Mouse (Mus musculus) midbrain, embryonic 13.5 days (tissue): ENCODE data around the gene Tktl1. TPM values are rescaled to one million over a fixed set of nuclear protein-coding genes. Genes with fewer than 3 reads are reported as not detected.
"Not testable (repeated sequence)": the region's sequence is repeated elsewhere in the genome, so short reads cannot be mapped to it uniquely, and the experiment has no call there.

Experiments used
- ATAC-seq: fragments of 200-750 bp; cut with Nextera tagmentation; 2 replicates; pipeline ENCODE4 v1.8.0; 2017; ENCODE audit warnings: mild to moderate bottlenecking, moderate TSS enrichment, moderate library complexity
- H3K27ac ChIP-seq: fragments of 300-500 bp; sonication (generic); 2 replicates; pipeline ENCODE4 v1.5.1; 2015; ENCODE audit warnings: inconsistent platforms, mild to moderate bottlenecking, moderate library complexity
- H3K27me3 ChIP-seq: fragments of 300-500 bp; sonication (generic); 2 replicates; pipeline ENCODE4 v1.6.1; 2015; ENCODE audit warnings: mild to moderate bottlenecking, inconsistent platforms
- H3K36me3 ChIP-seq: fragments of 300-500 bp; sonication (generic); 2 replicates; pipeline ENCODE4 v1.6.1; 2015; ENCODE audit warnings: mild to moderate bottlenecking, inconsistent platforms
- H3K4me1 ChIP-seq: fragments of 300-500 bp; sonication (generic); replicated peaks from 2 replicates; pipeline ENCODE4 v1.6.1; 2015; ENCODE audit warnings: inconsistent platforms
- H3K4me2 ChIP-seq: fragments of 300-500 bp; sonication (generic); replicated peaks from 2 replicates; pipeline ENCODE4 v1.6.1; 2015; ENCODE audit warnings: moderate library complexity, mild to moderate bottlenecking, inconsistent platforms
- H3K4me3 ChIP-seq: fragments of 300-500 bp; sonication (generic); replicated peaks from 2 replicates; pipeline ENCODE4 v1.5.1; 2015; ENCODE audit warnings: mild to moderate bottlenecking, inconsistent platforms
- H3K9ac ChIP-seq: fragments of 300-500 bp; sonication (generic); replicated peaks from 2 replicates; pipeline ENCODE4 v1.6.1; 2015; ENCODE audit warnings: mild to moderate bottlenecking, inconsistent platforms
- H3K9me3 ChIP-seq: fragments of 300-500 bp; sonication (generic); 2 replicates; pipeline ENCODE4 v1.6.1; 2016; ENCODE audit warnings: mild to moderate bottlenecking, inconsistent platforms
- WGBS: fragments of 180-500 bp; shearing (Covaris S2); methylation state at CpG from one replicate; pipeline ENCODE4 v1.1.7; 2015; 5-methylcytosine and 5-hydroxymethylcytosine counted together
- polyA plus RNA-seq: library from polyadenylated mRNA; unstranded; fragments of >200 nt; fragmentation: Nextera tagmentation; extraction: Ambion mirVana; gene quantifications from 2 replicates; pipeline ENCODE4 v1.2.1, GENCODE M21; 2015

Gene Tktl1
- polyA plus RNA-seq = 0.08 and 0.13 TPM in 2 replicates

DNA sequence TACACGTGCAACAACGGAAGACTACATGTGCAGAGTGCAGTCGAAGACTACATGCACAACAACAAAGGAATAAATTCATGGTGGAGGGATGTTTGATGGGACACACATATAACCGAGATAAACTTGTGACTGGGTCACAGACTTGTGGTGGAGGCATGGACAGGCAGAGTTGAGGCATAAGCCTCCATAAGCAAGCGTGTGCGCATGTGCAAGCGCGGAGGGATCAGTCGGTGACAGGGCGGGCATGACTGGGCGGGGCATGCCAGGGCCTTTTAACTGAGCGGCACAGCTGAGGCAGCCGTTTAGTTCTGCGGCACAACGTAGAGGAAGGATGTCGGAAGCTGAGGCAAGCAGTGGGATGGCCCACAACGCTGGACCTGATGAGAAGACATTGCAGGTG is at the start of gene Tktl1:
Gene Tktl1 (plus strand): TSS at position 301 of the 400 bp plus-strand sequence.
- H3K4me2 ChIP-seq = no peak within 1 kb of the TSS
- no peak within 1 kb of the TSS for H3K27ac ChIP-seq
- no peak for ATAC-seq
- H3K27me3 ChIP-seq = no peaks in the 10 kb centered on the region
- WGBS = 86% methylated on average over 17 of the region's 17 CpGs
- H3K4me1 ChIP-seq = no peaks in the 10 kb centered on the region
- H3K9me3 ChIP-seq = no peaks in the 10 kb centered on the region
- H3K9ac ChIP-seq = no peak within 1 kb of the TSS
- no peaks in the 10 kb centered on the region for H3K36me3 ChIP-seq
- H3K4me3 ChIP-seq = no peak within 1 kb of the TSS

DNA sequence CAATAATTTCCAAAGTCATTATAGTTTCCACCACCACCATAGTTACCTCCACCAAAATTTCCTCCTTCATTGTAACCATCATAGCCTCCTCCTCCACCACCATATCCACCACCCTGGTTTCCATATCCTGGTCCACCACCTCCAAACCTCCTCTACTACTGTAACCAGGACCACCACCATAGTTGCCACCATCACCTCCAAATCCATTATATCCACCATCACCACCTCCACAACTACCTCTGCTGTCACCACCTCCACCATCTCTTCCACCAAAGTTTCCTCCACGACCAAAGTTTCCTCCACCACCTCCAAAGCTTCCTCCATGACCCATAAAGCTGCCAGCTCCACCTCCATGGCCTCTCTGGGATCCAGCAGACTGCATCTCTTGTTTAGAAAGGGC is 41.8 kb upstream of the Tktl1 start, which contains the start of gene Mecp2:
Gene Mecp2 (minus strand): TSS at position 101 of the 400 bp plus-strand sequence.
- not testable (repeated sequence) for H3K36me3 ChIP-seq, H3K4me2 ChIP-seq, ATAC-seq, H3K27me3 ChIP-seq, H3K27ac ChIP-seq, H3K4me3 ChIP-seq, H3K9me3 ChIP-seq, H3K9ac ChIP-seq, H3K4me1 ChIP-seq
- WGBS = 35% methylated on average over 1 of the region's 1 CpGs

DNA sequence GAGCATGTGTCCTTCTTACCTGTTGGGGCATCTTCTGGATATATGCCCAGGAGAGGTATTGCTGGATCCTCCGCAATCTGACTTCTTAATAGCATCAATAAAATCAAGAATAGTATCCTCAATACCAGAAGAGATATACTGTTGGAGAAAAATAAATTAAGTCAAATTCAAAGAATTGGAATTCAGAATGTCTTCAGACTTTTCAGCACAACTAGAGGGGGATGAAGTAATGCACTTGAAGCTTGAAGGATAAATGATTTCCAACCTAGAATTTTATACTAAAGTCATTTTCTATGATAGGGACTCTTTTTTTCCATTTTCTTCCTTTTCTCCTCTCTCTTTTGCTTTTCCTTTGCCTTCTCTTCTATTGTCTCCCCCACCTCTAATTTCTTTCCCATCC is 9.3 kb upstream of the Tktl1 start, which contains the start of gene Tex28:
Gene Tex28 (minus strand): TSS at position 101 of the 400 bp plus-strand sequence.
- H3K4me3 ChIP-seq = no peak within 1 kb of the TSS
- WGBS = 89% methylated on average over 1 of the region's 1 CpGs
- no peaks in the 10 kb centered on the region for H3K27me3 ChIP-seq
- H3K36me3 ChIP-seq = no peaks in the 10 kb centered on the region
- H3K9me3 ChIP-seq = no peaks in the 10 kb centered on the region
- no peak within 1 kb of the TSS for H3K9ac ChIP-seq
- no peak for ATAC-seq
- H3K4me2 ChIP-seq = no peak within 1 kb of the TSS
- no peaks in the 10 kb centered on the region for H3K4me1 ChIP-seq
- no peak within 1 kb of the TSS for H3K27ac ChIP-seq

DNA sequence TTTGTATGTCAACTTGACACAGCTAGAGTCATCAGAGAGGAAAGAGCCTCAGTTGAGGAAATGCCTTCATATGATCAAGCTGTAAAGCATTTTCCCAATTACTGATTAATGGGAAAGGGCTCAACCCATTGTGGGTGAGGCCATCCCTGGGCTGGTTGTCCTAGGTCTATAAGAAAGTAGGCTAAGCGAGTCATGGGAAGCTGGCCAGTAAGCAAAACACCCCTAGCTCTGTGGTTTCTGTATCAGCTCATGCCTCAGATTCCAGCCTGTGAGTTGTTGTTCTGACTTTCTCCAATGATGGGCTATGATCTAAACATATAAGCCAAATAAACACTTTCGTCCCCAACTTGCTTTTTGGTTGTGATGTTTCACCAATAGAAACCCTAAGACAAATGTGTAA is 26.5 kb downstream of the Tktl1 start:
- no peaks in the 10 kb centered on the region for H3K36me3 ChIP-seq
- no peak overlapping the region for H3K9ac ChIP-seq
- no peaks in the 10 kb centered on the region for H3K9me3 ChIP-seq
- no peak overlapping the region for H3K4me2 ChIP-seq
- no peak overlapping the region for H3K27ac ChIP-seq
- H3K4me1 ChIP-seq = no peaks in the 10 kb centered on the region
- WGBS = 93% methylated on average over 2 of the region's 2 CpGs
- no peak for ATAC-seq
- no peaks in the 10 kb centered on the region for H3K27me3 ChIP-seq
- H3K4me3 ChIP-seq = no peak overlapping the region

DNA sequence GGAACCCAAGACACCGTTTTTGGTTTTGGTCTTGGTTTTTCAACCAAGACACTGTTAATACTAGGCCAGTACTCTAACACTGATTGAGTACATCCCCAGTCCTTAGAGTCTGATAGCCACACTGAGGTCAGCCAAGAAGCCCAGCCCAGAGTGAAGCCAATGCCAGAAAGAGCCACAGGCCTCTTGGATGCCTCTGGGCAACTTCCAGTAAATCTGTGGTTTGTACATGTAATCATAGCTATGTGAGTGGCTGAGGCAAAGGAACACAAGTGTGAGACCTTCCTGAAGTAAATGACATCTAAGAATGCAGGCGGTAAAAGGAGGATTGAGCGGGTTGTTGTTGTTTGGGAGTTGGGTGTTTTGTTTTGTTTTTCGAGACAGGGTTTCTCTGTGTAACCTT is 41.4 kb downstream of the Tktl1 start:
- no peak for ATAC-seq
- no peaks in the 10 kb centered on the region for H3K9me3 ChIP-seq
- no peak overlapping the region for H3K27ac ChIP-seq
- peaks cover 12% of the 10 kb centered on the region for H3K36me3 ChIP-seq
- no peak overlapping the region for H3K4me2 ChIP-seq
- H3K4me3 ChIP-seq = no peak overlapping the region
- no peak overlapping the region for H3K9ac ChIP-seq
- no peaks in the 10 kb centered on the region for H3K27me3 ChIP-seq
- H3K4me1 ChIP-seq = no peaks in the 10 kb centered on the region
- 89% methylated on average over 4 of the region's 4 CpGs for WGBS

DNA sequence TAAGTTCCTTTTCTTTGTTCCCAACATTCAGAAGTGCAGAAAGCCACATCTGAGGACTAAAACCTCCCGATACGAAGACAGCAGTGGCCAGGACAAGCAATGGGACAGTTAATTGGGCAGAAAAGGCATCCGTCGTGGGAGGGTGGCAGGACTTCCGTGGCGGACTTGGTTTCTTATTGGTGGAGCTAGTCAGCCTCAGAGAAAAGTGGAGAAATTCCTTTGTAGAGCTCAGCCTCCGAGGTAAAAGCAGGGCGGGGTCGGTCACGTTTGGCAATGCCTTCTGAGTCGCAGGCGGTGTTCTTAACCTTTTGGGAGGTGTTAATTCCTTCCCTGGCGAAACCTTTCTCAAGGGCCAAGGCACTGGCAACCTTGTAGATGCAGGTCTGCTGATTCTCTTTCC is 42.4 kb downstream of the Tktl1 start:
- no peak overlapping the region for H3K27ac ChIP-seq
- H3K27me3 ChIP-seq = no peaks in the 10 kb centered on the region
- H3K9ac ChIP-seq = no peak overlapping the region
- H3K9me3 ChIP-seq = no peaks in the 10 kb centered on the region
- no peak overlapping the region for H3K4me3 ChIP-seq
- H3K4me1 ChIP-seq = no peaks in the 10 kb centered on the region
- WGBS = 66% methylated on average over 13 of the region's 13 CpGs
- peaks cover 20% of the 10 kb centered on the region for H3K36me3 ChIP-seq
- H3K4me2 ChIP-seq = no peak overlapping the region
- no peak for ATAC-seq

DNA sequence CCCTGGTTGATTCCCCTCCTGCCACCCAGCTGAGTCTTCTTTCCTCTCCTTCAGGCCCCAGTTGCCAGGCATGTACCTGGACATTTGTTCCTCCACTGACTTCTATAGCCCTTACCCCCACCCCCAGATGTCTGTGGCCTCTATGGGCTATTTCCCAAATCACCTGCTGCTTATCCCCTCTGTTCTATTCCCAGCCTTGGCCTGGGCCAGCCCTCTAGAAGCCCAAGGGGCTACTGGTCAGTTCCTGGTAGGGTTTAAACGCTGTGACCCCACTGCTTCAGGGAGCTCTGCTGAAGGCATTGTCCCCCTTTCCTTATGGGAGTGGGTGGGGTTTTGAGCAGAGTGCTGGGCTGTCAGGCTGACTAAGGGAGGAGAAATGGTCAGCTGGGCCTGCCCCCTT is 43.0 kb downstream of the Tktl1 start:
- peaks cover 26% of the 10 kb centered on the region for H3K36me3 ChIP-seq
- not testable (repeated sequence) for H3K9ac ChIP-seq, H3K27ac ChIP-seq, H3K9me3 ChIP-seq, H3K4me3 ChIP-seq, H3K4me1 ChIP-seq, H3K27me3 ChIP-seq, H3K4me2 ChIP-seq
- ATAC-seq = peak; percentile 53; the same call in 1 of the 2 replicates
- 65% methylated on average over 1 of the region's 1 CpGs for WGBS

DNA sequence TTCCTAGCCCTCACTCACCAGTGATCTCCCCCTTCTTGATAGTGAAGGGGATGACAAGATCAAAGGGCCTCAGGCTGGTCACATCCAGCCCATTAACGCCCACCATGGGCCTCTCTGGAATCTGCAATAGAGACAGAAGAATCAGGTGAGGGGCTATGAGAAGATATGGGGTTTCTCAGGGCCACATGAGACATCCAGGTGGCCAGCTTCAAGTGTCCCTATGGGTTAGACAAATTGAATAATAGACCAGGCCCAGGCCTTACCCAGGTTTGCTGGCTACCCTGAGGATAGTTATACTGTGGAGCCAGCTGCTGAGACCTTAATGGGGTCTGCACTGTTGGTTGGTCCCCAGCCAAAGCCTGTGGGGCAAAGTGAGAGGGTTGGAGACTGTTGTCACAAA is 53.0 kb downstream of the Tktl1 start:
- no peaks in the 10 kb centered on the region for H3K27me3 ChIP-seq
- WGBS = 73% methylated on average over 1 of the region's 1 CpGs
- ATAC-seq = no peak
- peaks cover 96% of the 10 kb centered on the region for H3K36me3 ChIP-seq
- no peak overlapping the region for H3K27ac ChIP-seq
- no peaks in the 10 kb centered on the region for H3K4me1 ChIP-seq
- H3K9ac ChIP-seq = no peak overlapping the region
- H3K4me2 ChIP-seq = no peak overlapping the region
- no peak overlapping the region for H3K4me3 ChIP-seq
- no peaks in the 10 kb centered on the region for H3K9me3 ChIP-seq

DNA sequence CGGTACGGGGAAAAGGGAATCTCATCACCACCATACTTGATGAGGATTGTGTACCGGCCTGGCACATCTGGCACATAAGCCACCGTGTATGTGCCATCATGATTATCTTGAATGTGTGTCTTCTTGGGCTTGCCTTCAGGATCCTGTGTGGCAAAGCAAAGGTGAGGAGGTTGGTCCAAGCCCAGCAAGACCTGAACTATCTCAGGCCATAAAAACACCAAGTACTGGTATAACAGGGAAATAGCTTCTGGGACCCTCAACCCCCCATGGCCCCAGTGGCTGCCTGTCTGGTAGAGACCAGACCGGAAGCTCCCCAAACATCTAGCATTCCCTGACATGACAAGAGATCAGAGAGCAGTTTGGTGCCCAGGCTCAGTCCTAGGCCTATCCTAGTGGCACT is 56.1 kb downstream of the Tktl1 start:
- peaks cover 93% of the 10 kb centered on the region for H3K36me3 ChIP-seq
- H3K27me3 ChIP-seq = no peaks in the 10 kb centered on the region
- WGBS = 92% methylated on average over 5 of the region's 5 CpGs

DNA sequence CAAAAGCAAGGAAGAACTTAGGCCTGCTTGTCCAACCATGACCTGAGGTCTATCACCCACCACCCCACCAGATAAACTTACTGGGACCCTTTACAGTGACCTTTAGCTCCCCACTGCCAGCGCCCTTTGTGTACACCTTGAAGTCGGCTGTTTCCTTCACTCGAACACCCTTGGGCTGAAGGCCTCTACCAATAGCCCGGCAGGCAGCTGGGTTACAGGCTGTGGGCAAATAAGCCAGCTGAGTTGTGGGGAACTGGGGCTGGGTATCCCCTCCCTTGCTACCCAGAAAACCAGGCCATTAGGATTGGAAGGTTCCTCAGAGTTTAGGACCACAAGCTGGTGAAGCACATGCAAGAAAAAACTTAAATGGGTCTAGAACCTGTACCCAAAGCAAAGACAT is 63.3 kb downstream of the Tktl1 start:
- Histone ChIP-seq H3K36me3 (peaks cover 70% of the 10 kb centered on the region), H3K4me2 (no peak overlapping the region), H3K4me3 (no peak overlapping the region), H3K27me3 (no peaks in the 10 kb centered on the region), H3K27ac (no peak overlapping the region), H3K9me3 (no peaks in the 10 kb centered on the region), H3K4me1 (peaks cover 16% of the 10 kb centered on the region), H3K9ac (no peak overlapping the region)
- 92% methylated on average over 4 of the region's 4 CpGs for WGBS
- no peak for ATAC-seq

More for the DNA sequence above, 56.1 kb downstream of the Tktl1 start:
- Histone ChIP-seq H3K4me1 (no peaks in the 10 kb centered on the region), H3K4me3 (no peak overlapping the region), H3K4me2 (no peak overlapping the region), H3K9ac (no peak overlapping the region), H3K27ac (no peak overlapping the region), H3K9me3 (no peaks in the 10 kb centered on the region)
- no peak for ATAC-seq

DNA sequence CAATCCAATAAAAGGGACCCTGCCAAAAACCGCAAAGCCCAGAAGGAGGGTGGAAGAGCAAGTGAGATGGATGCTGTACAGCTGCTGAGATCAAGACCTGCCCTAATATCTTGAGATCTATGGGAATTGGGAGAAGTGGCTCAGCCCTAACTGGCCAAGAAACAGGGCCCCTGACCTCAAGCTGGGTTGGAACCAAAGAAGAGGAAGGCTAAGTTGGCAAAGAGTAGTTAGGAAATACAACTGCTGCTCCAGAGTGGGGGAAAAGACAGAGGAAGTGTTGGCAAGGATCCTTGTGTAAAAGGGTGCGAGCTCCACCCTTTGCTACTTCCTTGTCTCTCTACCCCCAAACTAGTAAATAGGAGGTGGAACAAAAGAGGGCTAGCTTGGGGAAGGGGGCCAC is 66.3 kb downstream of the Tktl1 start:
- ATAC-seq = no peak
- no peaks in the 10 kb centered on the region for H3K27me3 ChIP-seq
- peak overlapping the region; percentile 59 for H3K4me3 ChIP-seq
- H3K4me2 ChIP-seq = peak overlapping the region; percentile 68
- H3K9ac ChIP-seq = peak overlapping the region; percentile 78
- H3K4me1 ChIP-seq = peaks cover 16% of the 10 kb centered on the region
- H3K9me3 ChIP-seq = no peaks in the 10 kb centered on the region
- H3K27ac ChIP-seq = no peak overlapping the region
- peaks cover 45% of the 10 kb centered on the region for H3K36me3 ChIP-seq
- WGBS = 91% methylated on average over 2 of the region's 2 CpGs

DNA sequence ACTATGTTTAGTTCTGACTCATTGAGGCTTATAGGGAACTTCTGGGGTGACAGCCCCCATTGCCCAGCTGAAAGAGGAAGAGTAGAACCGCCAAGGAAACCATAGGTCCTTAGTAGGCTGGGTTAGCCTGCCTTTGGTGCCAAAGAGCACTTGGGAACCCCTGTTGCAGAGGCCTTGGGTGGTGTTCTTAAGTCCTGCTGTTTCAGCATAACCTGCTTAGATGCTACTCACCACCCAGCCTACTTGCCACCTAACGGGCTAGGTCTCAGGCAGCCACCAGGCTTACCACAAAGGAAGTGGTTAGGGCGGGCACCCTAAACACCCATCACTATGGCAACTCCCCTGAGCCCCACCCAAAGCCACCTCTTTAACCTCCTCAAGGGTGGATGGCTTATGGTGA is 66.7 kb downstream of the Tktl1 start:
- WGBS = 59% methylated on average over 3 of the region's 3 CpGs
- Histone ChIP-seq H3K4me2 (peak overlapping the region; percentile 68), H3K27me3 (no peaks in the 10 kb centered on the region), H3K9me3 (no peaks in the 10 kb centered on the region), H3K9ac (peak overlapping the region; percentile 78), H3K27ac (no peak overlapping the region), H3K36me3 (peaks cover 41% of the 10 kb centered on the region), H3K4me3 (peak overlapping the region; percentile 59), H3K4me1 (peaks cover 16% of the 10 kb centered on the region)
- no peak for ATAC-seq

DNA sequence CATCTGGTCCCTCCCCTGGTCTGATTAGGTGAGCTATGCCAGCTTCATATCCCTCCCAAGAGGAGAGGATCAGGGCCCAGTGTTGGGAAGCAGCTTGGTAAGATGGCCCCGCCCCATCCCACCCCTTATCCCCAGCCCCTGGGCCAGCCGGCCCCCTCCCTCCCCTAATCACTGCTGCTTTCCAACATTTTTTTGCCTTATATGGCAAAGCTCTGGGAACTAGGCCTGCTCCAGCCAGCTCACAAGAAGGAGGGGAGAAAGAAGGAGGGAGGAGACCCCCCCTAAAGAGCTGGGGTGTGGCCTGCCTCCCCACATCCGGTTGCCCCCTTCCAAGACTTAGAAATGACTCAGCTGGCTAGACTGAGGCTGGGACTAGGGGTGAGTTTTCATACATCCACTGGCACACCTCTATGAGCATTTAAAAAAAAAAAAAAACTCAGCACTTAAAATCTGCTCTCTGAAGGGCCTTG is 67.6 kb downstream of the Tktl1 start:
- H3K27ac ChIP-seq = peak overlapping the region; percentile 91
- peaks cover 21% of the 10 kb centered on the region for H3K4me1 ChIP-seq
- no peaks in the 10 kb centered on the region for H3K27me3 ChIP-seq
- H3K4me2 ChIP-seq = peak overlapping the region; percentile 68
- H3K36me3 ChIP-seq = peaks cover 32% of the 10 kb centered on the region
- peak overlapping the region; percentile 78 for H3K9ac ChIP-seq
- WGBS = 12% methylated on average over 3 of the region's 3 CpGs
- H3K9me3 ChIP-seq = no peaks in the 10 kb centered on the region
- ATAC-seq = peak; percentile 56
- peak overlapping the region; percentile 59 for H3K4me3 ChIP-seq
